Mouse (Mus musculus) testis, adult 2 months (tissue): ENCODE data around the gene Myh11.

ENCODE experiments used
- CTCF ChIP-seq: fragments of 200-500 bp; IDR thresholded peaks from 2 replicates; pipeline ENCODE4 v1.5.1; 2012; ENCODE audit warnings: low read depth, mild to moderate bottlenecking, inconsistent platforms, low read length, moderate library complexity; ENCODE audit not compliant: control insufficient read depth, insufficient read depth, insufficient replicate concordance
- POLR2A ChIP-seq: fragments of 200-500 bp; IDR thresholded peaks from 2 replicates; pipeline ENCODE4 v1.6.1; 2012; ENCODE audit warnings: low read depth, mild to moderate bottlenecking, inconsistent platforms, low read length, moderate library complexity; ENCODE audit not compliant: control insufficient read depth

- no peak for TF ChIP-seq CTCF
- TF ChIP-seq POLR2A, result no peak
Observed at GRCm38 (mm10) chr16:14159746-14160131, 131.4 kb downstream of the Myh11 start.
